Mouse (Mus musculus): Measurements from ENCODE around the gene Ddias.

DNA sequence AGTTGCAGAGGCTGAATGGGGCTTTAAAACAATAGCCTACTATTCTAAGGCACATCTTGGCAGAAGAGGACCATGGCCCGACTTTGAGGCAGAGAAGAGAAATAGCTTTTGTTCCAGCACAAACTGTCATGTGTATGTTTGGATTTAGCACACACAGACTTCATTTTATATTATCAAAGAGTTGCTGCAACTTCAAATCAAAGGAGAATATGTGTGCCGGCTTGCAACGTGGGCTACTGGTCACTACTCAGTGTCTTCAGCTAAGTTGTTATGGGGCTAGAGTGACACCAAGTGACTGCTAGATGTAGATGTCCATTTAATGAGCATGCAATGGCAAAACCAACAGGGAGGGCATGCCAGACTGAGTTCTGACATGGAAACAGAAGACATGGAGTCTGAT is 46.1 kb downstream of the Ddias start:
- TF ChIP-seq CTCF (IDR thresholded peaks at IDR 0.05; ENCODE audit: extremely low read depth, insufficient read length, insufficient replicate concordance, low read depth, low read length) (no peak), POLR2A (IDR thresholded peaks at IDR 0.05; ENCODE audit: low read depth, low read length) (no peak)

All from small intestine, adult 2 months (tissue).